ENCODE assay signal across 29 mouse cellular contexts in the genomic region with DNA sequence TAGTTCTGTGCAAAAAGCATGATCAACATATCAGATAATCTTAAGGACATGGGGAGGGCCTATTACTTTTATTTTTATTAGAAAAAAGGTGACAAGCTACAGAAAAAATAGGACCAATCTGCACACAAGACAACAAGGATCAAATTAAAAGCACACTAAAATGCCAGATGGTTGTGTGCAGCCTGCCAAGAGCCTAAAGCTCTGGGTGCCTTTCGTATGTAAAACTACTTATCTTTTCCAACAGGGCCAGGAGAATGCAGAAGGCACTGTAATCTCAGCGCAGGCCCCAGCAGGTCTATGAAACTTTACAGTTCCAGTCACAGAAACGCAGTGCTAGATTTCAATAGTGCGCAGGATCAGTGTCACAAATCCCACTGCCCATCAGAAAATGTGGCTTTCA. TPM values are rescaled to one million over a fixed set of nuclear protein-coding genes. Genes with fewer than 3 reads are reported as not detected.
A peak's percentile ranks its signal among the peaks of the same experiment; 100 is the strongest.
DNase-seq lines count a peak whose midpoint lies in the region; ATAC-seq and TF ChIP-seq lines count a peak whose summit lies in the region.
"Had no signal": no experiment of that assay in that cellular context is flagged by ENCODE, and none has a peak within 500 bp of the region (broad histone marks: within the 10 kb centered on the region; RNA-seq: fewer than 3 reads in every experiment).

No protein-coding gene starts in this region.

- TF ChIP-seq CTCF in midbrain, postnatal 0 days (IDR thresholded peaks at IDR 0.05): no peak
- no peak for TF ChIP-seq CTCF in forebrain, postnatal 0 days (IDR thresholded peaks at IDR 0.05; ENCODE audit: low read depth)

- H3K4me1 ChIP-seq in heart, embryonic 15.5 days (replicated peaks): peaks cover 50% of the 10 kb centered on the region
- H3K4me1 ChIP-seq in midbrain, embryonic 13.5 days (replicated peaks): peaks cover 53% of the 10 kb centered on the region
- peaks cover 16% of the 10 kb centered on the region; the same call in 1 of the 2 replicates for H3K4me1 ChIP-seq in midbrain, postnatal 0 days (ENCODE audit: insufficient read depth, low read length)
- peaks cover 19% of the 10 kb centered on the region for H3K4me1 ChIP-seq in forebrain, postnatal 0 days (ENCODE audit: insufficient read depth)

- no peak overlapping the region for H3K4me3 ChIP-seq in heart, embryonic 15.5 days
- no peak overlapping the region for H3K4me3 ChIP-seq in midbrain, embryonic 13.5 days (replicated peaks)
- H3K4me3 ChIP-seq in midbrain, postnatal 0 days (ENCODE audit: low read depth, low read length): no peak overlapping the region
- H3K4me3 ChIP-seq in forebrain, postnatal 0 days (ENCODE audit: low read depth, low read length): no peak overlapping the region
- H3K4me3 ChIP-seq: embryonic facial prominence, embryonic 13.5 days; limb, embryonic 10.5 days; megakaryocyte, embryonic 14.5 days; myocyte; stomach, embryonic 15.5 days had no signal

- H3K27me3 ChIP-seq in heart, embryonic 15.5 days: no peaks in the 10 kb centered on the region
- no peaks in the 10 kb centered on the region for H3K27me3 ChIP-seq in midbrain, embryonic 13.5 days
- no peaks in the 10 kb centered on the region for H3K27me3 ChIP-seq in midbrain, postnatal 0 days (ENCODE audit: insufficient read depth, low read length)
- no peaks in the 10 kb centered on the region for H3K27me3 ChIP-seq in forebrain, postnatal 0 days (ENCODE audit: insufficient read depth, low read length)
- H3K27me3 ChIP-seq: embryonic facial prominence, embryonic 13.5 days; Patski; stomach, embryonic 15.5 days had no signal

- 0 out of 2 replicates have a peak overlapping the region, but pooled peaks have one; percentile 29 for H3K27ac ChIP-seq in heart, embryonic 15.5 days
- H3K27ac ChIP-seq in midbrain, embryonic 13.5 days: 0 out of 2 replicates have a peak overlapping the region, but pooled peaks have one; percentile 53
- no peak overlapping the region for H3K27ac ChIP-seq in midbrain, postnatal 0 days (ENCODE audit: low read depth, low read length)
- no peak overlapping the region for H3K27ac ChIP-seq in forebrain, postnatal 0 days (ENCODE audit: low read depth, low read length)
- H3K27ac ChIP-seq: embryonic facial prominence, embryonic 13.5 days; limb, embryonic 10.5 days; stomach, embryonic 15.5 days had no signal

- peaks cover 10% of the 10 kb centered on the region for H3K36me3 ChIP-seq in heart, embryonic 15.5 days
- H3K36me3 ChIP-seq in midbrain, embryonic 13.5 days: peaks cover 27% of the 10 kb centered on the region
- peaks cover 21% of the 10 kb centered on the region for H3K36me3 ChIP-seq in midbrain, postnatal 0 days (ENCODE audit: insufficient read depth, low read length)
- peaks cover 21% of the 10 kb centered on the region for H3K36me3 ChIP-seq in forebrain, postnatal 0 days (ENCODE audit: insufficient read depth)

- H3K4me2 ChIP-seq in heart, embryonic 15.5 days: no peak overlapping the region
- no peak overlapping the region for H3K4me2 ChIP-seq in midbrain, embryonic 13.5 days (replicated peaks)
- no peak overlapping the region for H3K4me2 ChIP-seq in midbrain, postnatal 0 days (ENCODE audit: low read depth, low read length, poor library complexity, severe bottlenecking)
- H3K4me2 ChIP-seq in forebrain, postnatal 0 days (ENCODE audit: low read depth): no peak overlapping the region
- H3K4me2 ChIP-seq: embryonic facial prominence, embryonic 13.5 days; heart, embryonic 11.5 days; liver, embryonic 11.5 days; stomach, embryonic 15.5 days had no signal

- 48% methylated on average over 4 of the region's 4 CpGs for WGBS in heart, embryonic 15.5 days
- 47% methylated on average over 4 of the region's 4 CpGs for WGBS in midbrain, embryonic 13.5 days
- WGBS in midbrain, postnatal 0 days: 37% methylated on average over 4 of the region's 4 CpGs
- 30% methylated on average over 4 of the region's 4 CpGs for WGBS in forebrain, postnatal 0 days

- H3K9me3 ChIP-seq in heart, embryonic 15.5 days (replicated peaks): no peaks in the 10 kb centered on the region
- H3K9me3 ChIP-seq in midbrain, embryonic 13.5 days: no peaks in the 10 kb centered on the region
- H3K9me3 ChIP-seq in midbrain, postnatal 0 days (ENCODE audit: low read length): no peaks in the 10 kb centered on the region
- no peaks in the 10 kb centered on the region for H3K9me3 ChIP-seq in forebrain, postnatal 0 days (ENCODE audit: low read length)
- H3K9me3 ChIP-seq: embryonic facial prominence, embryonic 13.5 days; limb, embryonic 10.5 days; megakaryocyte, embryonic 14.5 days; stomach, embryonic 15.5 days had no signal

- DNase-seq in cerebellum, adult 9-10 months: peak; percentile 79
- DNase-seq in cerebellum, postnatal 10 days: no peak
- no peak for DNase-seq in heart, adult 9 months (ENCODE audit: low spot score in 2 of 2)
- DNase-seq in midbrain, postnatal 0 days (ENCODE audit: low spot score): no peak
- peak; percentile 50 for DNase-seq in forebrain, postnatal 0 days
- DNase-seq in spleen, postnatal 10 days (ENCODE audit: low spot score in 2 of 2): no peak
- DNase-seq: adrenal gland, adult 8-10 months; kidney, adult 2 months; kidney, postnatal 14 days; lung, adult 2 months; right cerebral cortex, postnatal 25 days; thymus, adult 2 months had no signal

- no peak overlapping the region for H3K9ac ChIP-seq in heart, embryonic 15.5 days
- no peak overlapping the region for H3K9ac ChIP-seq in midbrain, embryonic 13.5 days (replicated peaks)
- H3K9ac ChIP-seq in midbrain, postnatal 0 days (replicated peaks; ENCODE audit: low read length, poor library complexity, severe bottlenecking): no peak overlapping the region
- no peak overlapping the region for H3K9ac ChIP-seq in forebrain, postnatal 0 days
- H3K9ac ChIP-seq: embryonic facial prominence, embryonic 13.5 days; stomach, embryonic 15.5 days had no signal

- ATAC-seq in heart, embryonic 15.5 days (replicated peaks; ENCODE audit: insufficient number of reproducible peaks, insufficient read depth, low FRiP score, low read depth): no peak
- no peak for ATAC-seq in midbrain, embryonic 13.5 days
- ATAC-seq in midbrain, postnatal 0 days (ENCODE audit: low FRiP score): no peak
- no peak for ATAC-seq in forebrain, postnatal 0 days
- ATAC-seq: CD4-positive, CD25-positive, alpha-beta regulatory T cell, adult 4 months; inflammation-experienced regulatory T-cells, adult 6 months; Patski had no signal

RNA-seq across cellular contexts. Expression of a gene that starts 22.9 kb away (rescaled TPM):
- 0.14 and 0.20 TPM in 2 replicates for polyA plus RNA-seq in heart, embryonic 15.5 days (2015; fragmentation: Nextera tagmentation; extraction: Ambion mirVana)
- 0.22 and 0.27 TPM in 2 replicates for polyA plus RNA-seq in midbrain, embryonic 13.5 days (2015; fragmentation: Nextera tagmentation; extraction: Ambion mirVana)
- total RNA-seq in midbrain, postnatal 0 days (2014; rRNA removed): not detected in 2 replicates
- not detected in 2 replicates for polyA plus RNA-seq in midbrain, postnatal 0 days (2015; fragmentation: Nextera tagmentation; extraction: Ambion mirVana)
- not detected in 2 replicates for total RNA-seq in forebrain, postnatal 0 days (2014; rRNA removed)
- not detected in 2 replicates for polyA plus RNA-seq in forebrain, postnatal 0 days (2015; fragmentation: Nextera tagmentation; extraction: Ambion mirVana)
- total RNA-seq: ES-E14; gastrocnemius, postnatal 4 days; left cerebral cortex, adult 18-20 months had no signal
- polyA plus RNA-seq: CD4-positive, CD25-positive, alpha-beta regulatory T cell, adult 4 months; embryonic facial prominence, embryonic 13.5 days; heart, embryonic 11.5 days; kidney, adult 2 months; limb, embryonic 10.5 days; liver, embryonic 11.5 days; lung, adult 2 months; Patski; spleen, adult 2 months; thymus, adult 2 months; urinary bladder, adult 2 months had no signal

RNA-seq across cellular contexts. Expression of a gene that starts 45.0 kb away (rescaled TPM):
- 23.4 and 25.6 TPM in 2 replicates for polyA plus RNA-seq in heart, embryonic 15.5 days (2015; fragmentation: Nextera tagmentation; extraction: Ambion mirVana)
- 24.4 and 24.7 TPM in 2 replicates for polyA plus RNA-seq in midbrain, embryonic 13.5 days (2015; fragmentation: Nextera tagmentation; extraction: Ambion mirVana)
- 26.6 and 26.7 TPM in 2 replicates for total RNA-seq in midbrain, postnatal 0 days (2014; rRNA removed)
- polyA plus RNA-seq in midbrain, postnatal 0 days (2015; fragmentation: Nextera tagmentation; extraction: Ambion mirVana): 19.7 and 21.5 TPM in 2 replicates
- 25.5 and 32.0 TPM in 2 replicates for total RNA-seq in forebrain, postnatal 0 days (2014; rRNA removed)
- polyA plus RNA-seq in forebrain, postnatal 0 days (2015; fragmentation: Nextera tagmentation; extraction: Ambion mirVana): 24.8 and 32.0 TPM in 2 replicates

Comparison
In these comparisons a context has a peak if more than half of its experiments do, and no peak if none do; other contexts are left out.
1. DNase-seq: peak in cerebellum, adult 9-10 months (single experiment) and forebrain, postnatal 0 days (single experiment); none in cerebellum, postnatal 10 days (0 of 2), heart, adult 9 months (0 of 2), midbrain, postnatal 0 days (single experiment) and spleen, postnatal 10 days (0 of 2).
2. H3K27ac ChIP-seq: peak in heart, embryonic 15.5 days (single experiment) and midbrain, embryonic 13.5 days (single experiment); none in midbrain, postnatal 0 days (single experiment) and forebrain, postnatal 0 days (single experiment).